Mouse (Mus musculus): Measurements from ENCODE around the gene Cpne5.

The Cpne5 gene

GRCm38 (mm10) chr17:29136236-29136635 is 101.7 kb downstream of the Cpne5 start:
- DNase-seq (ENCODE audit: low spot score in 2 of 2): no peak

- DNase-seq (ENCODE audit: low spot score in 2 of 2): no peak
Measured at GRCm38 (mm10) chr17:29135066-29135465, 102.9 kb downstream of the Cpne5 start.

- DNase-seq (ENCODE audit: low spot score in 2 of 2): no peak
Measured at GRCm38 (mm10) chr17:29129341-29129740, 108.6 kb downstream of the Cpne5 start.

GRCm38 (mm10) chr17:29126561-29126960 is 111.4 kb downstream of the Cpne5 start:
- DNase-seq (ENCODE audit: low spot score in 2 of 2): peak in 1 of 2 experiments; percentile 9

- DNase-seq (ENCODE audit: low spot score in 2 of 2): peak in 1 of 2 experiments; percentile 1
Measured at GRCm38 (mm10) chr17:29123578-29124174, 114.3 kb downstream of the Cpne5 start.

GRCm38 (mm10) chr17:29122817-29123216 is 115.2 kb downstream of the Cpne5 start:
- peak in 1 of 2 experiments; percentile 8 for DNase-seq (ENCODE audit: low spot score in 2 of 2)

GRCm38 (mm10) chr17:29120666-29121065 is 117.3 kb downstream of the Cpne5 start:
- DNase-seq (ENCODE audit: low spot score in 2 of 2): peak in 1 of 2 experiments; percentile 15

GRCm38 (mm10) chr17:29118057-29118456 is 119.9 kb downstream of the Cpne5 start:
- peak in 1 of 2 experiments; percentile 9 for DNase-seq (ENCODE audit: low spot score in 2 of 2)

GRCm38 (mm10) chr17:29117006-29117648 is 120.8 kb downstream of the Cpne5 start:
- peak in 1 of 2 experiments; percentile 8 for DNase-seq (ENCODE audit: low spot score in 2 of 2)

GRCm38 (mm10) chr17:29116023-29116422 is 121.9 kb downstream of the Cpne5 start:
- peak in 1 of 2 experiments; percentile 15 for DNase-seq (ENCODE audit: low spot score in 2 of 2)

GRCm38 (mm10) chr17:29113591-29114352 is 124.2 kb downstream of the Cpne5 start, which contains the start of gene Rab44:
Gene Rab44, plus strand, starts transcription at chr17:29114145.
- DNase-seq (ENCODE audit: low spot score in 2 of 2): peak in 1 of 2 experiments; percentile 24

- peak in 1 of 2 experiments; percentile 13 for DNase-seq (ENCODE audit: low spot score in 2 of 2)
Measured at GRCm38 (mm10) chr17:29111332-29111731, 126.6 kb downstream of the Cpne5 start.

- DNase-seq (ENCODE audit: low spot score in 2 of 2): peak in 1 of 2 experiments; percentile 4
Measured at GRCm38 (mm10) chr17:29110356-29110755, 127.6 kb downstream of the Cpne5 start.
